Mouse (Mus musculus) forebrain, postnatal 0 days (tissue): ENCODE measurements around the gene Fbxw8. TPM values are rescaled to one million over a fixed set of nuclear protein-coding genes. Genes with fewer than 3 reads are reported as not detected.

Experiments used
- ATAC-seq: fragments of 200-750 bp; cut with Nextera tagmentation; 2 replicates; pipeline ENCODE4 v1.8.0; 2017; ENCODE audit warnings: mild to moderate bottlenecking, moderate library complexity
- DNase-seq: peaks from one replicate; pipeline ENCODE4 v3.0.0-alpha.2; 2015
- H3K27ac ChIP-seq: fragments of 300-500 bp; sonication (generic); 2 replicates; pipeline ENCODE4 v1.5.1; 2014; ENCODE audit warnings: low read depth, mild to moderate bottlenecking, antibody characterized with exemption, low read length, moderate library complexity, mixed read lengths
- H3K27me3 ChIP-seq: fragments of 300-500 bp; sonication (generic); 2 replicates; pipeline ENCODE4 v1.6.1; 2014; ENCODE audit warnings: mild to moderate bottlenecking, low read length, mixed read lengths; ENCODE audit not compliant: insufficient read depth
- H3K36me3 ChIP-seq: fragments of 300-500 bp; sonication (generic); 2 replicates; pipeline ENCODE4 v1.6.1; 2014; ENCODE audit warnings: mild to moderate bottlenecking, moderate library complexity; ENCODE audit not compliant: insufficient read depth
- H3K4me1 ChIP-seq: fragments of 300-500 bp; sonication (generic); 2 replicates; pipeline ENCODE4 v1.6.1; 2014; ENCODE audit warnings: antibody characterized with exemption; ENCODE audit not compliant: insufficient read depth
- H3K4me2 ChIP-seq: fragments of 300-500 bp; sonication (generic); 2 replicates; pipeline ENCODE4 v1.6.1; 2014; ENCODE audit warnings: low read depth, mild to moderate bottlenecking, moderate library complexity
- H3K4me3 ChIP-seq: fragments of 300-500 bp; sonication (generic); 2 replicates; pipeline ENCODE4 v1.5.1; 2014; ENCODE audit warnings: low read depth, low read length, mixed read lengths
- H3K9ac ChIP-seq: fragments of 300-500 bp; sonication (generic); 2 replicates; pipeline ENCODE4 v1.6.1; 2014; ENCODE audit warnings: mild to moderate bottlenecking
- H3K9me3 ChIP-seq: fragments of 300-500 bp; sonication (generic); 2 replicates; pipeline ENCODE4 v1.6.1; 2016; ENCODE audit warnings: low read length
- CTCF ChIP-seq: sonication (generic); IDR thresholded peaks from 2 replicates; pipeline ENCODE4 v1.5.1; 2016; ENCODE audit warnings: antibody characterized with exemption, control low read depth, low read depth
- WGBS: fragments of 180-500 bp; shearing (Covaris S2); extraction: QIAGEN DNeasy Blood & Tissue Kit; methylation state at CpG from one replicate; pipeline ENCODE4 v1.1.7; 2014; 5-methylcytosine and 5-hydroxymethylcytosine counted together
- polyA plus RNA-seq: library from polyadenylated mRNA; unstranded; fragments of >200 nt; fragmentation: Nextera tagmentation; extraction: Ambion mirVana; gene quantifications from 2 replicates; pipeline ENCODE4 v1.2.1, GENCODE M21; 2015
- total RNA-seq: library from RNA; depleted of rRNA; stranded (reverse); fragments of >200 nt; gene quantifications from 2 replicates; pipeline ENCODE4 v1.2.3, GENCODE M21; 2014

The Fbxw8 gene
- total and polyA plus RNA-seq, 2 experiments from 2014 or later: 16.4 to 51.0 TPM

- 36% methylated on average over 8 of the region's 8 CpGs for whole genome bisulfite sequencing
- ATAC-seq (peak; percentile 79), DNase-seq (peak; percentile 61)
- H3K4me3 ChIP-seq: no peak overlapping the region
- peaks cover 8% of the 10 kb centered on the region; the same call in 1 of the 2 replicates for H3K4me1 ChIP-seq
- H3K4me2 ChIP-seq: no peak overlapping the region
- no peak for TF ChIP-seq CTCF
- 0 out of 2 replicates have a peak overlapping the region, but pooled peaks have one; percentile 4 for H3K9ac ChIP-seq
- H3K9me3 ChIP-seq: no peaks in the 10 kb centered on the region
- no peaks in the 10 kb centered on the region for H3K27me3 ChIP-seq
- H3K27ac ChIP-seq: peak overlapping the region; percentile 40; the same call in 1 of the 2 replicates
- peaks cover 3% of the 10 kb centered on the region for H3K36me3 ChIP-seq
Observed at GRCm38 (mm10) chr5:118063181-118063621, 92.1 kb downstream of the Fbxw8 start.

GRCm38 (mm10) chr5:118061391-118061790, 93.9 kb downstream of the Fbxw8 start:
- DNase-seq: no peak
- no peak for TF ChIP-seq CTCF
- Histone ChIP-seq H3K4me1 (peaks cover 18% of the 10 kb centered on the region; the same call in 1 of the 2 replicates), H3K36me3 (no peaks in the 10 kb centered on the region), H3K4me3 (no peak overlapping the region), H3K9me3 (no peaks in the 10 kb centered on the region), H3K27ac (no peak overlapping the region), H3K27me3 (no peaks in the 10 kb centered on the region), H3K4me2 (no peak overlapping the region), H3K9ac (no peak overlapping the region)
- WGBS: 92% methylated on average over 18 of the region's 18 CpGs
- no peak for ATAC-seq

- Histone ChIP-seq H3K9me3 (no peaks in the 10 kb centered on the region), H3K27ac (no peak overlapping the region), H3K36me3 (no peaks in the 10 kb centered on the region), H3K27me3 (no peaks in the 10 kb centered on the region), H3K4me2 (no peak overlapping the region), H3K4me1 (peaks cover 18% of the 10 kb centered on the region; the same call in 1 of the 2 replicates), H3K4me3 (no peak overlapping the region), H3K9ac (no peak overlapping the region)
- 76% methylated on average over 9 of the region's 9 CpGs for WGBS
- DNase-seq: no peak
- TF ChIP-seq CTCF: no peak
- no peak for ATAC-seq
Observed at GRCm38 (mm10) chr5:118059646-118060045, 95.6 kb downstream of the Fbxw8 start.

- Histone ChIP-seq H3K9me3 (no peaks in the 10 kb centered on the region), H3K4me1 (peaks cover 18% of the 10 kb centered on the region; the same call in 1 of the 2 replicates), H3K36me3 (no peaks in the 10 kb centered on the region), H3K9ac (no peak overlapping the region), H3K27ac (no peak overlapping the region), H3K4me2 (no peak overlapping the region), H3K4me3 (no peak overlapping the region), H3K27me3 (no peaks in the 10 kb centered on the region)
- ATAC-seq: no peak
- 92% methylated on average over 10 of the region's 10 CpGs for WGBS
- TF ChIP-seq CTCF: no peak
- DNase-seq: no peak
Observed at GRCm38 (mm10) chr5:118058858-118059257, 96.4 kb downstream of the Fbxw8 start.

- ATAC-seq (peak; percentile 76), DNase-seq (peak; percentile 65)
- H3K4me3 ChIP-seq: no peak overlapping the region
- no peak for TF ChIP-seq CTCF
- H3K9me3 ChIP-seq: no peaks in the 10 kb centered on the region
- peaks cover 10% of the 10 kb centered on the region; the same call in 1 of the 2 replicates for H3K4me1 ChIP-seq
- no peaks in the 10 kb centered on the region for H3K27me3 ChIP-seq
- H3K36me3 ChIP-seq: no peaks in the 10 kb centered on the region
- H3K4me2 ChIP-seq: no peak overlapping the region
- peak overlapping the region; percentile 41 for H3K27ac ChIP-seq
- no peak overlapping the region for H3K9ac ChIP-seq
- WGBS: 24% methylated on average over 8 of the region's 8 CpGs
Observed at GRCm38 (mm10) chr5:118057508-118058111, 97.7 kb downstream of the Fbxw8 start.

GRCm38 (mm10) chr5:118053205-118053604, 102.1 kb downstream of the Fbxw8 start:
- H3K9me3 ChIP-seq: no peaks in the 10 kb centered on the region
- no peaks in the 10 kb centered on the region for H3K36me3 ChIP-seq
- no peak for ATAC-seq
- WGBS: 88% methylated on average over 2 of the region's 2 CpGs
- H3K9ac ChIP-seq: no peak overlapping the region
- TF ChIP-seq CTCF: no peak
- no peaks in the 10 kb centered on the region for H3K27me3 ChIP-seq
- no peak overlapping the region for H3K27ac ChIP-seq
- no peak overlapping the region for H3K4me2 ChIP-seq
- peaks cover 10% of the 10 kb centered on the region; the same call in 1 of the 2 replicates for H3K4me1 ChIP-seq
- DNase-seq: no peak
- no peak overlapping the region for H3K4me3 ChIP-seq

- Histone ChIP-seq H3K27me3 (no peaks in the 10 kb centered on the region), H3K27ac (no peak overlapping the region), H3K4me3 (no peak overlapping the region), H3K9me3 (no peaks in the 10 kb centered on the region), H3K36me3 (no peaks in the 10 kb centered on the region), H3K9ac (no peak overlapping the region), H3K4me1 (0 out of 2 replicates have a peak, but pooled peaks cover 1% of the 10 kb centered on the region), H3K4me2 (no peak overlapping the region)
- ATAC-seq (no peak), DNase-seq (no peak)
- no peak for TF ChIP-seq CTCF
- whole genome bisulfite sequencing: 82% methylated on average over 8 of the region's 8 CpGs
Observed at GRCm38 (mm10) chr5:118051981-118052662, 103.1 kb downstream of the Fbxw8 start.
